Mouse (Mus musculus) v-Abl transformed pro-B cells (cell line): ENCODE measurements around the gene Slc43a2.

ENCODE experiments used
- in situ Hi-C, 2 experiments: fragments of 400-800 bp; cut with MboI; formaldehyde crosslinking; loops; one replicate each; pipeline ENCODE4 v1.15.1; 2025; ENCODE audit not compliant: unreplicated experiment in 2 of 2

Gene Slc43a2

DNA sequence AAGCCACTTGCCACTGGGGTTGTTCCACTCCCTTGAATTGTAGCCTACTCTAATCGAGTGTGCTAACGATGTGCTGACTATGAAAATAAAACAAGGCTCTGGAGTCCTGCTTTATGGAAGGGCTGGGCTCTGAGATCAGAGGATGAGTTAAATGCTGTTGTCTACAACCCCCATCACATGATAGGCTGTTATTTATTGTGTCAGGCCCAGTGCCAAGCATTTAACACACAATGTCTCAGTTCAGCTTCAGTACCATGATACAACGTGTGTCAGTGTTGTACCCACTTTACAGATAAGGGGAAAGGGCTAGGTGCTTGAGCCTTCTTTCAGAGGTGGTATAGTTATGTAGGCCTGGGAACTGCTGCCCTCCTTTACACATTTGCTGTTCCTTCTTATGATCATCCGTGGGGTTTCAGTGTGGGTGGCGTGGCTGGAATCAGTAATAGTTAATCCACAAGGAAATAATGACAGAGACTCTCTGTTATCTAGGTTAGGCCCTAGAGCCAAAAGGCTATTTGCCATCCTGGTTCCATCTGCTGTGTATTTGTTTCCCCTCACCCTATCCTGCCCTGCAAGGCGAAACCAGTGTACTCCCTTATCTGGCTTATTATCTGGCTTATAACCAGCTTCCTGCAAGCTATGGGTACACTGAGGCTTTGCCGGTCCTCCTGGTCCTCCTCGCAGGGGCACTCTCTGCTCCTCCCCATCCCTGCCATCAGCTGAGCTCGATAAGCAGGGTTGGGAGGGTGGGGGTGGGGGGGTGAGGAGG, 36.0 kb downstream of the Slc43a2 start:
- in situ Hi-C loops, result no loop called here

DNA sequence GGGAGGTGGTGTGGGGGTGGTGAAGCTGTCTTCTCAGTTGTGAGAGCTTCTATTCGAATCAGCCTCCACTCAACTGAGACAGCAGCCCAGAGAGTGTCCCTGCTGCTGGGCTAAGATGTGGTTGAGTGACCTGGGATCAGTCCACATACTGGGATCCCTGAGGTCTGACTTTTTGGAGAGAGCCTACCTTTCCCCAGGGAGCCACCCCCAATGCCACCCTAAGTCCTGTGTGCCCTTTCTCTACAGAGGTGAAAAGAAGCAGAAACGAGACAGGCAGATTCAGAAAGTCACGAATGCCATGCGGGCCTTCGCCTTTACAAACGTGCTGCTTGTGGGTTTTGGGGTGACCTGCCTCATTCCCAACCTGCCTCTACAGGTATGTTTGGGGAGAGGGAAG, 36.6 kb downstream of the Slc43a2 start:
- in situ Hi-C loops, result no loop called here

DNA sequence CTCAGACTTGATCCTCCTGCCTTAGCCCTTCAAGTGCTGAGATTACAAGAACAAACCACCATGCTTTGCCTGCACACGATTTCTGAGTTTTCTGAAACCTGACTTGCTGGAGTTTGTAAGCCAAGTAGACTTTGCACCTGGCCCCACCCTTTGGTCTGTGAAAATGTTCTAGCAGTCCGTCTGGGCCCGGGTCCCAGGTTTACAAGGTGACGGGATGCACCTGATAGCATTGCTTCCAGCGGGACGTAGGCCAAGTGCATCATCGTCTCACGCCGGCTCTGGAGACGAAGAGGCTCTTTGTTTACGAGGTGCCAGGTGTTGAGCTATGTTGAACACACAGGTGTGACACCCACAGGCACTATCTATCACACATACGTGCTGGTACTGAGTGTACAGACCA, 37.5 kb downstream of the Slc43a2 start:
- in situ Hi-C loops, result no loop called here

DNA sequence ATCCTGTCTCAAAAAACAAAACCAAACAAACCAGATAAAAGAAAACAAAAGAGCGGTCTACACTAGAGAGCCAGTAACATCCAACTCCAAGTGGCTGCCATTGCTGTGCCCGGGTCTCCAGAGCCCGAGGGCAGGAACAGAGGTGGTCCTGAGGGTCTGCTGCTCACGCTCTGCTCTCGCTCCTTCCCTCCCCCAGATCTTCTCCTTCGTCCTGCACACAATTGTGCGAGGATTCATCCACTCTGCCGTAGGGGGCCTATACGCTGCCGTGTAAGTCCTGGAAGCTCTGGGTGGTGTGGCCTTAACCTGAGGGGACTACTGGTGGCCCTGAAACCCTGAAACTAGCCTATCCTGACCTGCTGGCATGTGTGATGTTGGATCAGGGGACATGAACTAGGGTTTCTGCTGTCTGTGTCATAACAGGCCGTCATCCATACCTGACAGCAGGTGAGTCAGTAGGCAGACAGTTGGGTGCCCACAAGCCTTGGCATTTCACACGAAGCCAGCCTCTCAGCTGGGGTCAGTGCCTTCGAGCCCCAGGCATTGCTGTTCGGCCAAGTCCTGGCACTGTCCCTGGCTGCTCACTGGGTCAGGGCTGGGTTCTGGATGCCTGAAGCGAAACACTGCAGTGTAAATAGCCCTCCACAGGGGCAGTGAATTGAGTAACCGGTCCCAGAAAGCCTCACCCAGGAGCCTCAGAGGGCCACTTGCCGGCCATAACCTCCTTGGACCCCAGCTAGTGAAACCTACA, 39.1 kb downstream of the Slc43a2 start:
- in situ Hi-C loops, result loop anchor here (5.0 to 10.0 kb wide), 4 partner anchors 38 to 386 kb away; partner anchors contain the start of gene Slc43a2 (in 2 of the 2)

DNA sequence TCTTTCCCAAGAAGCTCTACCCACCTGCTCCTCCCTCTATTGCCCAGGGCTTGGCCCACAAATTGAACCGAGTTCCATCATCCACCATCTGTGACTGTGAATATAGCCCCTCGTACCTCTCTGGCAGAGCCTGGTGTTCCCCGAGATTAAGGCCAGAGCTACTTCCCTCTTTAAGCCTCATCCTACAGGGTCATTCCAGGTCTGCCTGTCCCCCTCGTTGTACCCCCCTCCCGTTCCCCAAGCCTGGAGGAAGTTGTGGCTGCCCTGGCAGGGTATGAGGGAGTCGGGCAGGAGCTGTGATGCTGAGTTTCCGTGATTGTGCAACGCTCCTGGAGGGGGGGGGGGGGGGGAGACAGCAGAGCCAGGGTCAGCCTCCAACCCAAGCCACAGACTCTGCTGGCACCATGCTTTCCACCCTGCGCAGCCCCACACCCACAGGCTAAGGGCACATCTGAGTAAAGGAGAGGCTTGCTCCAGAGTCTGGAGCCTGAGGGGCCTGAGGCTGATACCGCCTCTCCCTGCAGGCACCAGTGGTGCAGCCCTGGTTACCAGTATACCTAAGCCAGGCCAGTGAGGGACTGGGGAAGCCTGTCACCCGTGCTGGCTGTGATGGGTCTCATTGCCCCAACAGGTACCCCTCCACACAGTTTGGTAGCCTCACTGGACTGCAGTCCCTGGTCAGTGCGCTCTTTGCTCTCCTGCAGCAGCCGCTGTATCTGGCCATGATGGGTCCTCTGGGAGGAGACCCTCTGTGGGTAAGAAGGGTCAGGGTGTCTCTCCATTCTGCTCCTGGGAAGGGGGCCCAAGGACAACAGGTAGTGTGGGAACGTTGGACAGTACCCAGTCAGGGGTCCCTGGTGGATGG, 39.9 kb downstream of the Slc43a2 start:
- in situ Hi-C loops, result loop anchor here (5.0 to 10.0 kb wide), 4 partner anchors 39 to 387 kb away; partner anchors contain the start of gene Slc43a2 (in 2 of the 2)

DNA sequence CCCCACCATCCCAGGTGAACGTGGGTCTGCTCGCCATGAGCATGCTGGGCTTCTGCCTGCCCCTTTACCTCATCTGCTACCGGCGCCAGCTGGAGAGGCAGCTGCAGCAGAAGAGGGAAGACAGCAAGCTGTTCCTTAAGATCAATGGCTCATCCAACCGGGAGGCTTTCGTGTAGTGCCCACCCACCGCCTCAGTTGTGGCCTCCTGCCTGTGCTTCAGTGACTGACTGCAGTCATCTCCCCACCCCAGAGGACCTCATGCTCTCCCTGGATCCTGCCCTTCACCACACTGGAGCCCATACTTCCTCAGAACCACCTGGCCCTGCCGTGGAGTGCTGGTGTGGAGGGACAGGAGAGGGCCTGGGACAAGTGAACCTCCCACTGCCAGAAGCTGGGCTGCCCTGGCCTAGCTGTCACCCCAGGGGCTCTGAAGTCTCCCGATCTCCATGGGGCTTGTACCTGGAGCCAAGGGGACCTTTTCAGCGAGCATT, 40.9 kb downstream of the Slc43a2 start:
- in situ Hi-C loops, result loop anchor here (5.0 to 10.0 kb wide), 4 partner anchors 40 to 388 kb away; partner anchors contain the start of gene Slc43a2 (in 2 of the 2)

DNA sequence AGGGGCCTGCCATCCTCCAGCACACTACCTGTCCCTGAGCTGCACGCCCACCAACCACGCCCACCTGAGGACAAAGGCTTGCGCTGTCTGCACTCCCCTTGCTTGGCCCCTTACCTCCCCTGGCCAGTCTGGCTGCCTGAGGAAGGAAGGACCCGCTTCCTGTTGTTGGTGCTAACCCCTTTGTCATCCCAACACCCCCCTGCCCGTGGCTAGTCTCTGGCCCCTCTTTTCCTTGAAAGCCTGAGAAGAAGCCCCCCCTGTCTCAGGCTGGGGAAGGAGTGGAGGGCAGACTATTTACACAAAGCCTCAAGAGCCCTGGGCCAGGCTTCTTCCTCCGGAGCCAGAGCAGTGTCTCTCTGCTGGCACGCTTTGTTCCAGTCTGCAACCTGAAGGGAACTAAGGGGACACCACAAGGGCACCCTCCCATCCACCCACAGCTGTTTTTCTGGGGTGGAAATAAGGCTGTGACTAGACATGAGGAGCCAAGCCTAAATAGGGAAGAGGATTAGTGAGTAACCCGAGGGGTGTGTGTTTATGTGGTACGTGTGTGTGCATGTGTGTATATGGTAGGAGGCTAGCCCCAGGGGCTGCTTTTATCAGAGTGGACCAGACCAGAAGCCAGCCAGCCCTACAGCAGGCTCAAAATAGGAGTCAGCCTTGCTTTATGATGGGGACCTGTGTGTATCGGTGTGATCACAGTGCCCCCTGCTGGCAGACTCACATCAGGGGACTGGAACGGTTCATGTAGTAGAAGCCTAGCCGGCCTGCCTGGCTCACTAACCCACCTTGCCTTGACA, 41.6 kb downstream of the Slc43a2 start:
- in situ Hi-C loops, result loop anchor here (5.0 to 10.0 kb wide), 4 partner anchors 41 to 388 kb away; partner anchors contain the start of gene Slc43a2 (in 2 of the 2)

DNA sequence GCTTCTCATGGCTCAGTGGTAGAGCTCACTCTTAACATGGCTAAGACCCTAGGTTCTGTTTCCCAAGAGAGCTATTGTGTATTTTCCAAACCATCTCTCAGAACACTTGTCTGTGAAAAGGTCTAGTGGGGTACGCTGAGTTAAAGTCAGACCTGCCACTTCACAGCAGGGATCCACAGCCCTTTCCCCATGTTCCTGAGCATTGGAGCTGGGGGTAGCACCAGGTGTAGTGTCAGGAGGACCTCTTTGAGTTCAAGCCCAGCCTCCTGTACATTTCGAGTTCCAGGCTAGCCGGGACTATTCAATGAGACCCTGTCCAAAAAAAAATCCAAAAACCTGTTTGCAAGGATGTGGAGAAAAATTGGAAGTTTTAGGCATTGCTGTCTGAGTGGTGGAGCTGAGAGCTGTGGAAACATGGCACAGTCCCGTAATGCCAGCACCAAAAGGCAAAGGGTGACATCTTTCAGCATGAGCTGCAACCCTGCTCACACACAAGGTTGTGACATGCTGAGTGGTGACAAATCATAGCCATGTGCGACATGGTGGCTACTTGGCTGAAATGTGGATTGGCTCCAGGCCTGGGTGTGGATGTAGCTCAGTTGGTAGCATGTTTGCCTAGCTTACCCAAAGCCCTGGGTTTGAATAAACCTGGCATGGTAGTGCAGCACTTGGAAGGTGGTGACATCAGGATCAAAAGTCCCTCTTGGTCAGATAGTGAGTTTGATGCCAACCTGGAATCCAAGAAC, 43.1 kb downstream of the Slc43a2 start:
- in situ Hi-C loops, result loop anchor here (5.0 to 10.0 kb wide), 4 partner anchors 42 to 390 kb away; partner anchors contain the start of gene Slc43a2 (in 2 of the 2)

DNA sequence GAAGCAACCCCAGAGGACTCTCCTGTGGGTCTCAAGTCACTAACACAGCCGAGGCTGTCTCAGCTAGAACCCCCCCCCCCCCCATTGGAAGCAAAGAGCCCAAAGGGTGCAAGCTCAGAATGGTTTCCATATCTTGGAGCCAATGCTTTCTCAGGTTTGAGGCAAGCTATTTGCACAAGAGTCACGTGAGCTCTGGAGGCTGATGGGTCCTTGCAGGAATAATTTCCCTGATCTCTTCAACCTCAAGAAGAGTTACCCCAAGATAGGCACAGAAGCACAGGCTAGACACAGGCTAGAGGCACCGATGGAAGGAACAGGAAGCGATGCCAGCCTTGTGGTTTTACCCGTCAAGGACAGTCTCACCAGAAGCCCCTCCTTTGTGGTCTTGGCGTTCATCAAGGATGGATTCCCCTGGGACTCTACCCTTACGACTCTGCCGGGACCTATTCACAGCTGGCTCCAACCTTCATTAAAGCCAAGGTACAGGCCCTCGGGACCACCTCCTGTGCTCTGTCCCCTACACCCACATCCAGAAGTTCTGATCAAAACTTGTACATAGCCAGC, 44.1 kb downstream of the Slc43a2 start:
- in situ Hi-C loops, result loop anchor here (5.0 to 10.0 kb wide), 2 partner anchors 173 to 391 kb away; no protein-coding TSS in a partner anchor

DNA sequence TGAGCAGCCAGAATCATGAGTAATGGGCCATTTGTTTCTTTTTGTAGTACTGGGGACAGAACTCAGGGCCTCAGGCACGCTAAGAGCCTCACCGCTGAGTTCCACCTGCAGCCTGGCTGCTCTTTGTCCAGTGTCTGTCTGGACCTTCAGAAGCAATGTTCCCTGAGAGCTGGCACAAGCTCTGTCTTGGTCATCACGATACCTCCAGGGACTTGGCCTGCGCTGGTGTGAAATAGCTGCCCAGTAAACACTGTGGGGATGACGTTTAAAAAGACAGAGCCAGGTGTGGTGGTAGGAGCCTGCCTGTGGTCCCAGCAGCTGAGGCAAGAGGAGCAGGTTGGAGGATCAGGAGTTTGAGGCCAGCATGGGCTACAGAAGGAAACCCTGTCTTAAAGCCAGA, 47.1 kb downstream of the Slc43a2 start:
- in situ Hi-C loops, result loop anchor here (5.0 to 10.0 kb wide), 2 partner anchors 176 to 394 kb away; no protein-coding TSS in a partner anchor

DNA sequence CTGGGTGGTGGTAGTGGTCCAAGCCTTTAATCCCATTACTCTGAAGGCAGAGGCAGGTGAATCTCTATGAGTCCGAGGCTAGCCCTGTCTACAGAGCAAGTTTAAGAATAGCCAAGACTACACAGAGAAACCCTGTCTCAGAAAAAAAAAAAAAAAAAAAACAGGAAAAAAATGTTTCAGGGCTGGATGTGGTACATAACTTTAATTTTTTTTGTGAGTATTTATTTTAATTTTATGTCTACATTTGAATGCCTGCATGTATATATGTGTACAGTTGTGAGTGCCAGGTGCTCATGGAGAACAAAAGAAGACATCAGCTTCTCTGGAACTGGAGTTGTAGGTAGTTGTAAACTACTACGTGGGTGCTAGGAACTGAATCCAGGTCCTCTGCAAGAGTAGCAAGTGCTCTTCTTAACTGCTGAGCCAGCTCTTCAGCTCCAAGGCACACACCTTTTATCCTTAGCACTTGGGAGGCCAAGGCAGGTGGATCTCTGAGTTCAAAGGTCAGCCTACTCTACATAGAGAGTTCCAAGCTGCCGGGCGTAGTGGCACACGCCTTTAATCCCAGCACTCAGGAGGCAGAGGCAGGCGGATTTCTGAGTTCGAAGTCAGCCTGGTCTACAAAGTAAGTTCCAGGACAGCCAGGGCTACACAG, 50.1 kb downstream of the Slc43a2 start:
- in situ Hi-C loops, result no loop called here

DNA sequence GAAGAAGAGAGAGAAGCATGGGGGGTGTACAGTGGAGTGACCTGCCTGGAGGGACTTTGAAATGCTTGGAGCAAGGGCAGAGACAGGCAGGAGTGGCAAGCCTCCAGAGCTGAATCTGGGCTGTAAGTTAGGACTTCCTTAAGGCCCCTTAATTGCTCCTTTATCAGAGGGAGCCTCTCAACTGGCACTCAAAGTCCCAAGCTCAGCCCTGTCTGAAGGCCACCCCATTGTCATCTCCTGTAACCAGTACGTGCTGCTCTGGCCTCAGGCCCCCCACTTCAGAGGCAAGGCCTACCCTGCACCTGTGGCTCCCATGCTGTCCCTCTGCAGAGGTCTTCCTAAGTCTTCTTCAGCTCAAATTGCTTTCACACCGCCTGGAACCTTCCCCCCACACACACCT, 52.0 kb downstream of the Slc43a2 start:
- in situ Hi-C loops, result no loop called here

DNA sequence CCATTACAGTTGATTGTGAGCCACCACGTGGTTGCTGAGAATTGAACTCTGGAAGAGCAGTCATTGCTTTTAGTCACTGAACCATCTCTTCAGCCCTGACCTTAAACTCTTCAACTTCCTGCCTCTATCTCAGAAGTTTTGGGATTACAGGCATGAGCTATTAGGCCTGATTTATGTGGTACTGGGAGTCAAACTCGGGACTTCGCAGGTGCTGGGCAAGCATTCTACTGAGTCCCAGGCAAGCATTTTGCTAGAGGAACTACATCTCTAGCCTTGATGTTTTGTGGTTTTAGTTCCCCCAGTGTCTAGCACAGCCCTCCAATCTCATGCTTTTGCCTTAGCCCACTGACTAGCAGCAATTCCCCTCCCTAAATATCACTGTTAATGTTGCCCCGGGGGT, 53.6 kb downstream of the Slc43a2 start:
- in situ Hi-C loops, result no loop called here

DNA sequence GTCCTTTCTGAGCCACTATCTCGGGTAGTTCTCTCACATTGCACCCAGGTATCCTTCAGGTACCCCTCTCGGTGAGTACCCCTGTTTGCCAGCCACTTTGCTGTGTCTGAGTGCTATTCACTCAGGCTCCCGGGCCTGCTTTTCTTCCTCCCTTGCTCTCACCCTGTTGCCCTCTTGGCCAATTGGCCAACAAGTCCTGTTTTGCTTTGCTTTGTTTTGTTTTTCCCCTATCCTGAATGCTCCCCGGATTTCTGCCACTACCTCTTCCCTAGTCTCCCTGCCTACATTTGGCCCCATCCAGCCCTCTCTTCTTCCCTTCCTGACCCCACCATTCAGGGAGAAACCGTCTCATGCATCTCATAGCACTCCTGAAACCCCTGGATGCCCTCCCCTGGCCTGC, 54.5 kb downstream of the Slc43a2 start:
- in situ Hi-C loops, result no loop called here

DNA sequence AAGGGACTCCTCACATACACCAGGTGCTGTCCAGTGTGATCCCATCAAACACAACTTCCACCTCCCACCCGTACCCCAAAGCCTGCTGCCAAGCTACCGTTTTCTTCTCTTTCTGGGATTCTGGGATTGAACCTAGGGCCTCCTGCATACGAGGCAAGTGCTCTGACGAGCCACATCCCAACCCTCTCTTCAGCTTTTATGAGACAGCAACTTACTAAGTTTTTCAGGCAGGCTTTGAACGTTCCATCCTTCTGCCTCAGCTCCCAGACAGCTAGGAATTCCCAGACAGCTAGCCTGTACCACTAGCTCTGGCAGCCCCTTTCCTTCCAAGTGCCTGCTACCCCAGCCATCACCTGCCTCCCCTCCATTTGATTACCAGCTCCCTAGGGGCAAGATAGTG, 55.5 kb downstream of the Slc43a2 start:
- in situ Hi-C loops, result no loop called here

DNA sequence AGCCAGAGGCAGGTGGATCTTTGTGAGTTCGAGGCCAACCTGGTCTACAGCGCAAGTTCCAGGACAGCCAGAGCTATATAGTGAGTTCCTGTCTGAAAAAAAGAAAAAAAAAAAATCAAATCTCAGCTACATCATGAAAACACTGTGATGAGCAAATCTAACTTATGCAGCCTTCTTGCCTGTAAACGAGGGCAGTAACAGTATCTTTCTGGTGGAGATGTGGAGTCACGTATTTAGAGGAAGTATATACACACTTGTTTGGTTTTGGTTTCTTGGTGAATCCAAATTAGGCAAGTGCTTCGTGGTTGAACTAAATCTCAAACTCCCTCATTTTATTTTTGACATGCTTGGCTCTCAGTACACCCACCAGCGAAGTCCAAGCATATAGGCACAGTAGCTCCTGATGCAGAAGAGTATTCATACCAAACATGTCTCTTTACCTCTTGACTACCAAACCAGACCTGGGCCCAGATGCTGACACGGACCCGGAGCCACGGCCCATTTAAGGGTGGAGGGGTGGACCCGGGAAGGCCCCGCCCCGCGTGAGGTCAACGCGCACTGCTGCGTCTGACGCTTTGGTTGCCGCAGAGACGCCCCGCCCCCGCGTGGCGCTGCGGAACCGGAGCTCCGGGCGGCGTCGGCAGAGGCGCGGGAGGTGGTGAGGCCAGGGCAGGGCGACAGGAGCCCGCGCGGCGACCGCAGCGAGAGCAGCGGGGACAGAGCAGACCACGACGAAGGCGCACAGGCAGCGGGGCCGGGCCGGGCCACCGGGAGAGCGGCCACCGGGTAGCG, 56.2 kb downstream of the Slc43a2 start, which contains the start of gene Pitpna:
TSS of gene Pitpna (plus strand) at position 605 of the 792 bp plus-strand sequence.
- in situ Hi-C loops, result no loop called here

DNA sequence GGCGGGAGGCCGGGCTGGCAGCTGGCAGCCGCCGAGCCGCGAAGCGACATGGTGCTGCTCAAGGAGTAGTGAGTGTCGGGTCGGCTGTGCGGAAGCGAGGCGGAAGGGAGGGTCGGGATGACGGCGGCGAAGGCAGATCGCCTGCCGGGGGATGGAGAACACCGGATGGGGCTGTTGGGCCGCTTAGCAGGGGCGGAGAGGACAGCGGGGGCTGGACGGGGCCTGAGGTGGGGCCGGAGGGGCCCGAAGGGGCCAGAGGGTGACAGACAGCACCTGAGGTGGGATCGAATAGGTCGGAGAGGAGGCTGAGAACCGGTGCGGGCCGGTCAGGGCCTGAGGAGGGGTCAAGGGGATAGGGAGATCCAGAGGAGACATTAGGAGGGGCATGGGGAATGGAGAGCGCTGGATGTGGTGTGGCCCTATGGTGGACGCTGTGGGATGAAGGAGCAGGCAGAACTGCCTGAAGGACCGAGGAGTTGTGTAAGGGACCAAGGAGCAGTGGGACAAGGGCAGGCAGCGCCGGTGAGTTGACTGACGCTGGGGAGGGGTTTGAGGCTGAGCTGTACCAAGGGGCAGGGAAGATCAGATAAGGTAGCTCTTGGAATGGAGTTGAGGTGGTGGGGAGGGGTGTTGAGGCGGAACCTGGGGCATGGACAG, 56.9 kb downstream of the Slc43a2 start:
- in situ Hi-C loops, result no loop called here
